Mouse (Mus musculus) urinary bladder, adult 2 months (tissue): Measurements from ENCODE around the gene Rpl18. TPM values are rescaled to one million over a fixed set of nuclear protein-coding genes. Genes with fewer than 3 reads are reported as not detected.

ENCODE experiments used
- DNase-seq: peaks from one replicate; pipeline ENCODE4 v3.0.0; 2022; ENCODE audit warnings: low spot score
- polyA plus RNA-seq: library from polyadenylated mRNA; depleted of rRNA; stranded (reverse); fragments of >200 nt; gene quantifications from 2 replicates; pipeline ENCODE4 v1.2.3, GENCODE M21; 2012; rRNA removed

Rpl18 gene
- polyA plus RNA-seq, result 594 and 906 TPM in 2 replicates

DNA sequence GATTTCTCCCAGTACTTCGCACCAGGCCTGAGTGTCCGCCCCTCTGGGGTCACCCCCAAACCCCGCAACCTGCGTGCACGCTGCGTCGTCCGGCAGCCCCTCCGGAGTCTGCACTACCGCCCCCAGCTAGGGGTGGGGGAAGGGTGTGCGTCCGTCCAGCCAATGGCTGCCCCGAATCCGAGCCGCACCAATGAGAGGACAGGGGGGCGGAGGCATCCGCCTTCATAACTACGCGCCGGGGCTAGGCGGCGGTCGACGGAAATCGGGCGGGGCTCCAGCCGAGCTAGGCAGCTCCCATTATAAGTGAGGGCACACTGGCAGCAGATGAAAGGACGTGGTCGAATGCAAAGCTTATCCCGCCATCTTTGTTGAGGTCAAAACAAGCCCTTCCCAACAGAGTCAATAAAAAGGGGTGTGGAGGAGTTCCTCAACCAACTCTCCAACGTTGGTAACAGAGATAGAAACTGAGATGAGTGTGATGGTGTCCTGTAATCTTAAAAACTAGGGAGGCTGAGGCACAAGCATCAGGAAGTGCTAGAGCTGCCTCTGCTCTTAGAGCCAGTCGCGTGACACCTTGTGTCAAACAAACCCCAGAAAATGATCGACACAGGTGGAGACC lies at the start of gene Rpl18:
Rpl18 (plus strand) TSS at position 368 of the 619 bp plus-strand sequence.
- DNase-seq, result peak; percentile 89

DNA sequence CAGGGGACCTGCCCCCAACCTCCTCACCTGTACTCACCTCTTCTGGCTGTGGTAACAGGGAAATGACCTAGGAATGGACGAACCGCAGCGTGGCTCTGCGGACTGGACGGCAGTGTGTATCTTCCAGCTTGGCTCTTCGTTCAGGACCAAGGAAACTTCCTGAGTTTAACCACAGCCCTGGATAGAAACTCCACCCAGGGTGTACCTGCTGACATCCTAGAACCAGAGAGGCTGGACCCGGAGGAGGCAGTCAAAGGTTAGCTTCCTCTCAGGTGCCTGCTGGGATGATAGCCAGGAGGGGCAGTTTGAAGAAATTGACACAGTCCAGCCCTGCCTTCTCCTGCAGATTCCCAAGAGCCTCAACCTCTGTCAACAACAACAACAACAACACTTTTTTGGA lies 49.1 kb upstream of the Rpl18 start, which contains the start of gene Fut2:
Fut2 (minus strand) TSS at position 234 of the 400 bp plus-strand sequence.
- DNase-seq, result no peak

DNA sequence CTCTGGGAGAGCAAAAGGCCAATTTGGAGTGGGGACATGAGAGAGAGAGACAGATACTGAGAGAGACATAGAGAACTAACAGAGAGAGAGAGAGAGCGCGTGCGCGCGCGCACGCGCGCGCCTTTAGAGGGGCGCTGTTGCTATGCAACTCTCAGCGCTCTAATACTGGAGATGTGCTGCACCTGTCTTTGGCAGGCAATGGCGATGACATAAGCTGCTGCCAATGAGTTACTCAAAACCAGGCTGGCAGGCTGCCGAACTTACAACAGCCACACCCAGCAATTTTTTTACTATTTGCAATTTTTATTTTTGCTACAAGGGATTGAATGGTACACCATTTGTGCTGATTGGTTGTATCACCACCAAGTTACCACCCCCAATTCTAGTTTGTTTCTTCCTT lies 47.5 kb upstream of the Rpl18 start:
- no peak for DNase-seq

DNA sequence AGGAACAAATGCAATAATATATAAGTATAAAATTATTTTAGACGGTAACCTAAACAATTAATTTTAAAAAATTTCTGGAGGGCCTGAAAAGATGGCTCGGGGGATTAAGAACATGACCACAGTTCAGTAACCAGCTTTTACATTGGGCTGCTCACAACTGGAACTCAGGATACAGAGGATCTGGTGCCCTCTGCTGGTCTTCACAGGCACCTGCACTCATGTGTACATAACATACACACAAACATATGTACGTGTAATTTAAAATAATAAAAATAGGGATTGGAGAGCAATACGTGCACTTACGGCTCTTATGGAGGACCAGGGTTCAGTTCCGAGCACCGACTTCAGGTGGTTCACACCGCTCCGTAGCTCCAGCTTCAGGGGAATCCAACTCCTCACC lies 46.3 kb upstream of the Rpl18 start:
- no peak for DNase-seq

DNA sequence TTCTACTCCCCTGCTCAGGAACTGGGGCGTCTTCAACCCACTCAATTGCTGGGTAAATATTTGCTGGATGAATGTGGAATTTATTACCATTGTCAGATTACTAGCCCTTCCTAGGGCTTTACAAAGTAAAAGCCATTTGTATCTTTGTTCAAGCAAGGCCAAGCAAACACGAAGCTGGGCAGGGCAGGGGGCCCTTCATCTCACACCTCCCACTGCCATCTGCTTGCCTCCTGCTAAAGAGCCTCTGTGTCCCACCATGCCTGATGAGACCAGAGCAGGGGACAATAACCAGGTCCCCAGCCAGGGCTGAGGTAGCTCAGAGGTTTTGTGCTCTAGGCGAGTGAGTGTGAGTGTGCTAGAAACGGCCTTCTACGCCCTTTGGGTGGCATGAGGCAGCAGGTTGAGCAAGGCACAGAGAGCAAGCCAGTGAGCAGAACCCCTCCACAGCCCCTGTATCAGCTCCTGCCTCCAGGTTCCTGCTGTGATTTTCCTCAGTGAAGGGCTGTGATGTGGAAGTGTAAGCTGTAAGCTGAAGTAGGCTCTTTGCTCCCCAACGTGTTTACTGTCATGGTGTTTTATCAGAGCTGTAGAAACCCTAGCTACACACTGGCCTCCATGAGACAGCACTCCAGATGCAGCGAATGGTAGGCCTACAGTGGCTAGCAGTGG lies 37.5 kb upstream of the Rpl18 start:
- DNase-seq, result no peak

DNA sequence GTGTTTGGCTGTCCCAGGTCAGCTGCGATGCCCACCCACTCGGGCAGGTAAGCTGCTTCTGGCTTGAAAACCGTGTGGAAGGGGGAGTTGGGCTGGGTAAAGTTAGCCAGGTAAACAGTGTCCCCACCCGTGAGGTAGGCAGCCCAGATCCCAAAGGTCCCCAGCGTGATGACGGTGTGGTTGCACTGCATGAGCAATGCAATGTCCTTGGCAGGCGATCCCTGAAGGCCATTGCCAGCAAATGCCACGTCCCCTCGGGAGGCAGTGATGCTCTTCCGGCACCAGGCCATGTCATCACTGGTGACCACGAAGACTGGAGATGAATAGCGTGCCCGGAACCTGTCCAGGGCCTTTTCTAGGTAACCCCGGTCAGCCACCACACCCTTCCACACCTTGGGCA lies 36.7 kb upstream of the Rpl18 start:
- no peak for DNase-seq

DNA sequence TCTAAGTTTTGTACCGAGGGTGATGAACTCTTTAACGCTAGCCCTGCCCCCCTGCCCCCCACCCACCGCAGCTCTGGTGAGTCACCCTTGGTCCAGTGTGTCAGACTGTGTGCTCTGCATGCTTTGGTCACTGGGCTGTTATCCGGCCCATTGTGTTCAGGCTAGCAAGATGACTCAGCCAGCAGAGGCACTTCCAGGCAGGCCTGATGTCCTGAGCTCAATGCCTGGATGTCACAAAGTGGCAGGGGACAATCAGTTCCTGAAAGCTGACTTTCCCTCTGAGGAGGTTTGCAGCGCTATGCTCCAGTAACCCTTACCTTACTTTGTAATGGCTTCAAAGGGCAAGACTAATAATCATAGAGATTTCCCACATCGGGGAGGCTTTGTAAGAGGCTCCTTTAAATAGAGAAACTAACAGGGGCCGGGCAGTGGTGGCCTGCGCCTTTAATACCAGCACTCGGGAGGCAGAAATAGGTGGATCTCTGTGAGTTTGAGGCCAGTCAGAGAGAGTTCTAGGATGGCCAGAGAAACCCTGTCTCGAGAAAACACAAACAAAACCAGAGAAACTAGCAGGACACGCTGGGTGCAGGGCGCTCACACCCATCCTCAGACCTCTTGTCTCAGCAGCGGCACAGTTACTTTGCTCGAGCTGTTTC lies 35.2 kb upstream of the Rpl18 start:
- DNase-seq, result no peak

DNA sequence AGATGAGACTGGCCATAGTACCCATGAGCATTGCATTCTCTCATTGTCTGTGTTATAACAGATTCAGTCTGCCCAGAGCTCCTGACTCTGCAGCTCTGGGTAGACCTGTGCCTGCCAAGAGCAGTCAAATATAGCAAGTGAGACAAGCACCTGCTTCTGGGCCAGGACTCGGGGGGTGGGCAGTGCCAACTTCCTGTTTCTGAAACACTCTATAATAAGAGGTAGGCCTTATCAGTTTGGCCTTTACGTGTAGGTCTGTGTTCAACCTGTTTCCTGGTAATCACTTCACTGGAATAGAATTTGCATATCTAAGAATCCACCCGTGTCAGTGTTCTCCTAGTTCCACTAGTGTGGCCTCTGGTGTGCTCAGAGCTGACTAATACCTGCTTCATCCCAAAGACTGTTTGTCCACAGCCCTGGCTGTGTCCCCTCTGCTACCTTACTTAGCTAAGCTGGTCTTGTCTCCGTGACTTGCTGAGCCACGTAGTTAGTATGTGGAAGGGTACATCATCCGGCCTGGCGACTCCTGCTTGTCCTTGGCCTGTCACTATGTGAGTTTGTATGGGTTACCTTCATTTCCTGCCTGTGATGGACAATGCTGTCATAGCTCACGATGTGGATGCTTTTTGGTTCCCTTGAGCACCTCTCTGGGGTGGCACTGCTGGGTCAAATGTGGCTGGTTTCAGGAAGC lies 34.1 kb upstream of the Rpl18 start:
- no peak for DNase-seq

DNA sequence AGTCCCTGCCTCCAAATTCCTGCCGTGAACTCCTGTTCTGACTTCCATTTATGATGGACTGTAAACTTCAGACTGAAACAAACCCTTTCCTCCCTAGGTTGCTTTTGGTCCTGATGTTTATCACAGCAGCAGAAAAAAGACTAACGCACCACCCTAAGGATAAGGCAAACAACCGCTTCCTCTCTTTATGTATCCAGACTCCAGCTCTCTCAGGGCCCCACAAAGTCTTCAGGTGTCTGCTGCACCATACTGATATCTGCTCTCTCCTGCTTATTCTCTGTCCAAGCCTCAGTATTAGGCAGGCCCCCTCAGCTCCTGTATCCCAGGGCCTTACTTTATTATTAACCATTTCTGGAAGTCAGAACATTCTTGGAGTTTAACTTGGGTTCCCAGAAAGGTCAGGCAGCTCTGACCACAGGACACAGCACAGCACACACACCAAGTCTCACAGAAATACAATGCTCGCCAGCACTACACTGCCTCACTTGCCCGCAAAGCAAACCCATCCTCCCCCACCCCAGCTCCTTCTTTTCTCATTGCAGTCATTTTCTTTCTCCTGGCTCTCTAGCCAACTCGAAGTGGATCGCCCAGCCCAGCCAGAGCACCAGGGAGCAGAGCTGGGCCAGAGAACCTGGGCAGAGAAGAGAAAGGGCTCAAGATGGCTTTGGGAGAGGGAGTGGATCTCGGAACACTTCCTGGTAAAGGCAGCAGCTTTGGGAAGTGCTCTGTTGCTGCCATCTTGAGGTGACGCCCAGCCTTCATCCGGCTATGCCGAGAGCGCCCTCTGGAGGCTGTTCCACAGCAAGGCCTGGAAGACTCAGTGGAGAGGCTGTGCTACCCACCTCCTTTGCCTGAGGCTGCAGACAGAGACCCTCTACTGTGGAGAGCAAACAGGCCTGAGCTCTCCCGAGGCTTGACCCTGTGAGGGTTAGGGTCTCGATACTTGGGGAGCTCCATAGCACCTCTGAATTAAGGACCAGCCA lies 32.8 kb upstream of the Rpl18 start:
- DNase-seq, result peak; percentile 73

DNA sequence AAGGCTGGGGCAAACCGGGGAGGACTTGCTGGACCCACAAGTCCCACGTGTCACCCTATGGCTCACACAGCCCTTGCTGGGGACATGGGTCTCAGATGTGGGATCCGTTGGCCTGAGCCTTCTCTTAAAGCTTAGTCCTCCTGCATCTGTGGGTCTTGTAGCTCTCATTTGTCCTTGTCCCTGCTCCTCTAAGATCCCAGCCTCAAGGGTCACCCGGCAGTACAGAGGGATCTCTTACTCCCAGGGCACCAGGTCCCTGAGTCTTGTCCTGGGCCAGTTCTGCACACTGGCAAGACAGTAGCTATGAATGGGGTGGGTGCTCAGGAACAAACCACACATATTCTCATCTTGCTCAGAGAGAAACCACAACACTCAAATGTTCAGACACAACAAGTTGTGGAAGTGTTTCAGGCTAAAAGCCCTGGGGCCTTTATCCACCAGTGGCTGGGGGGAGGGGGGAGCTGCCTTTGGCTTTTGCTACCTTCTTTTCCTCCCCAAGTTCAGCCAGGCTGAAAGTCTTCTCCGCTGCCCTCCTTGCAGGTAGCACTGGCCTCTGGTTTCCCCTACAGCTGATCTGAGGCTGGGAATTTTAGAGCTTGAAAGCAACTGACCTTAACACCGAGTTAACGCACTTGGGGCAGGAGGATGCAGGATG lies 31.7 kb upstream of the Rpl18 start, which contains the start of gene Ntn5:
Ntn5 (plus strand) TSS at position 627 of the 655 bp plus-strand sequence.
- DNase-seq, result no peak

DNA sequence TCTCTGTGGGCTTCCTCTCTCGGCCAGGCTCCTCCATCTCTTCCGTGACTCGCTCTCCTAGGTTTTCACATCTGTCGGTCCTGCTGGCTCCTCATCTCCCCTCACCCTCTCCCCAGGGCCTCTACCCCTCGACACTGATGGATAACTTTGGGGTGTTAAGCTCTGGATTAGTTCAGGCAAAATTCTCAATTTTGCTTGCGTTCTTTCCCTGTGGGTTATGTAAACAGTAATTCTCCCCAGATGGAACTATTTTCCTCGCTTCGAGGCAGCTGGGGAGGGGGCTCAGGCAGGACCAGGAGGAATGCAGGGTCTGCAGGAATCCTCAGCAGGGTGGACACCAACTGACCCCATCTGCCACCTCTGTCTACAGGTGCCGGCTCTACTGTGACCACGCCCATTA lies 29.4 kb upstream of the Rpl18 start:
- no peak for DNase-seq

DNA sequence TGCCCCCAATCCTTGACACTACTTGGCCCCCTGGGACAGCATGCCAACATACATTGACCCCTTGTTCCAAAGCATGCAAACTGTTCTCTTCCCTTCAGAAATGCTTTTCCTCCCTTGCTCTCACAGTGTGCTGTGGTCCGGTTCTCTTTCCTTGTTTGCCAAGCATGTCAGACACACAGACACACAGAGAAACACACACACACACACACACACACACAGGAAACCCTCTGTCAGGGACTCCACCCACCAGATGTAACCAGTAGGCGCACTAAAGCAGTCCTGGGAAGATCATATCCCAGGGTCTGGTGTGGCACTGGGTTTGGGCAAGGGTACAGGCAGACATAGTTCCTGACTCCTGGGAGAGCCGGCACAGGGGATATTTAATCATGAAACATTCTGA lies 28.4 kb upstream of the Rpl18 start:
- DNase-seq, result no peak

DNA sequence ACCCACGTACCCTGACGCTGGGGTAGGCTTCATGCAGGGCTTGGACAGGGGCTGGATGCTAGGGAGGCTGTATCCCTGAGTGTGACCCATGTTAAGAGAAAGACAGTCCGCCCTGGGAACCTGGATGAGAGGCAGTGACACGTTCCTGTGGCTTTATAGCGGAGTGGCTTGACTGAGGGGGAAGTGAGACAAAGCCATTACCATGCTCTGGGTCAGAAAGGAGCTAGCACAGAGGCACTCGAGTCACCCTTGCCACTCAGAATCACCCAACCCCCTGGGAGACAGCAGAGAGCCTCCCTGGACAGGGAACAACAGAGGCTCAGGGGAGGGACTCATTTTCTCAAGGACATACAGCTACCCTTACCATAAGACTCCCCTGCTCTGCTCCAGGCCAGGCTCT lies 26.2 kb upstream of the Rpl18 start:
- no peak for DNase-seq

DNA sequence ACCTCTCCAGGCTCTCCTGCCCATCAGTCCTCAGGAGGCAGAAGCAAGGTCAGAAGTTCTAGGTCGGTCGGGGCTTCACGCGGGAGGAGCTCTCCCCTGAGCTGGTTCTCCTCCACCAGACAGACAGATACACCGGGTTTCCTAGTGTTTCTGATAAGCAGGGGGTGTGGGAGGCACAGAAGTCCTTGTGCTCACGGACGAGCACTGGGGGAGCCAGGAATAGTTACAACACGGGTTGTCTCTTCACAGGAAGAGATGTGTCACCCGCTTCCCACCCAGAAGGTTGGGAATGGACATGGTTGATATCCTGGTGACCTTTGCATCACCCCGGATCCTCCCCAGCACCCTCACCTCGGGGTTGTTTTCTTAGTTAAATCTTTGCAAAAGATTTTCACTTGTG lies 25.5 kb upstream of the Rpl18 start:
- DNase-seq, result no peak

DNA sequence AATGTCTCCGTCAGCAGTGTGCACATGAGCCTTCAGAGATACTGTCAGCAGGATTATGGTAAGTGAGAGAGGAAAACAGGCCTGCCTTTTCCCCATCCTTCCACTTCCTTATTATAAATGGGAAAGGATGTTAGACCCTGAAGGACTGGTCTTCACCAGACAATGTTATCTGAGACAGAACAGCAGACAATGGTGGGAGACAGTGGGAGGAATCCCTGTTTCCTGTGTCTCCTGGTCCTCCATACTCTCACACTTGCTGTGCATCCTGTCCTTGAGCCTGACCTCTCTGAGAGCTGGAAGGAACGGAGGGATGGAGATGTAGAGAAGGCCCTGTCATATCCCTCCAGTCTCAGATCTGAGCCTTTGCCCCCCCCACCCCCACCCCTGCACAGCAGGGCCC lies 22.9 kb upstream of the Rpl18 start:
- DNase-seq, result no peak

DNA sequence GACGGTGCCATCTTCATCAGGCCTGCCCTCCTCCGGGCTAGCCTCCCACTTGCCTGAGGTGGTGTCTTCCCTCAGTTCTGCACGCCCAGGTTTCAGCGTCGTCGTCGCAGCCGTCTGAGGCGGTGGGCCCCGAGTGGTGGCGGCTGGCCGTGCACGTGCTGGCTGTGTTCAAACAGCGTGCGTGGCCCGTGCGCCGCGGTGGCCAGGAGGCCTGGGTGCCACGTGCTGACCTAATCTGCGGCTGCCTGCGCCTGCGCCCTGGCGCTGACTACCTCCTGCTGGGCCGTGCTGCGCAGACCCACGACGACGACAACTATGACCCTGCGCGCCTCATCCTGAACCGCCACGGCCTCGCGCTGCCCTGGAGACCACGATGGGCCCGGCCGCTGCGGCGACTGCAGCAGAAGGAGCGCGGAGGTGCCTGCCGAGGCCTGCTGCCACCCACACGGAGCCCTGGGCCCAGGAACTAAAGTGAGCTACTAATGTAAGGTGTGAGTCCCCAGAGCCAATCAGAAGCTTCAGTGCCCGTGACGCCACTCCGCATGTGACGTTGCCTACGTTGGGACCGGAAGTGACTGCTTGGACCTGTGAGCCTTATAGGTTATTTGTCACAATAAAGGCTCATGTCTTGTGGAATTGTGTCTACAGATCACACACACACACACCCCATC lies 21.2 kb upstream of the Rpl18 start, which contains the start of gene Sec1:
Sec1 (minus strand) TSS at position 482 of the 671 bp plus-strand sequence.
- no peak for DNase-seq

DNA sequence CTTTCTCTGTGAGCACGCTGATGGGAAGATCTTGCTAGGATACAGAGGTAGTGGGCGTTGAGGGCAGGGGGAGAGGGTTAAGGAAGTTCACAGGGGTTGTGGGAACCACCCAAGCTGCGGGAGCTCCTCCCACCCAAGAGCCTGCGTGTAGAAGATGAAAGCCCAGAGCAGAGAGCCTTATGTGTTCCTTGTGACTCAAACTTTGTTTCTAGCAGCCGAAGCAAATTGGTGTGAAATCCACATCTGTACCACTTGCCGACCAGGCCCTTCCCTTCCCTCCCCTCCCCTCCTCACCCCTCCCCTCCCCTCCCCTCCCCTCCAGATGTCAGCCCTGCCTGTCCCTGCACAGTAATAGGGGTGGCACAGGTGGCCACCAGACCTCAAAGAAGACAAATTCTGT lies 20.2 kb upstream of the Rpl18 start:
- DNase-seq, result no peak

DNA sequence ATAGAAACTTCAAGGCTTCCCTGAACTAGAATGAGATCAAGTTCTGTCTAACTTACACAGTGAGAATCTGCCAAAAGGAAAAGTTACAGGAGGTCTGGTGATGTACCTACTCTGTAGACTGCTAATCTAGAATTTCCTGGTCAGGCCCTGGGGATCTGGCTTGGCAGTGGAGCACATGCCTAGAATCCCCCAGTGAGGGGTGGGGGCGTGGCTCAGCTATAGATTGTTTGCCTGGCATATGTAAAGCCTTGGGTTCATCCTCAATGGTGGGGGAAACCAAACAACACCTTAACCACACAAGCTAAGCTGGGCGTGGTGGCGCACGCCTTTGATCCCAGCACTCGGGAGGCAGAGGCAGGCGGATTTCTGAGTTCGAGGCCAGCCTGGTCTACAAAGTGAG lies 17.4 kb upstream of the Rpl18 start:
- no peak for DNase-seq

DNA sequence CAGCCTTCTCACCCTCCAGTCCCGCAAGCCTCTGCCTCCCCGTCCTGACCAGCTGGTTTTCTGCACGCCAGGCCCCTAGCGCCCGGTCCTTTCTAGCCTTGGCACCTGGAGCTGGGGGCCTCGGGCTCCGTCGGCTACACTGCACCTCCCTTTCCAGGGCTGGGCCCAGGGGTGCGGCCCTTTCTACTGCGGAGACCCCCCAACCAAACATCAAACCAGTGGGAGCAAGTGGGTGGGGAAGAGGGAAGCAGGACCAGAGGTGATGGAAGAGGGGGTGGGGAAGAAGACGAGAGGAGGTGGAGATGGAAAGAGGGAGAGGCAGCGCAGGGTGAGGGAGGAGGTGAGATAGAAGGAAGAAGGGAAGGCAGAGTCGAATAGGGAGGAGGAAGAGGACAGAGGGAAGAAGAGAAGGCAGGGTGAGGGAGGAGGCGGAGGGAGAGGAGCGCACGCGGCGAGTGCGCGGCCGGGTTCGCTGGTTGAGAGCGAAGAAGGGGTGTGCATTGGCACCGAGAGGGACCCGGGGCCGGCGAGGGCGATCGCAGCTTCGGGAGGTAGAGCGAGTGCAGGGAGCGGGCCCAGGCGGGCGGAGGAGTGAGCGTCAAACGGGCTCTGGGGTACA lies 15.6 kb upstream of the Rpl18 start, which contains the start of gene Car11:
Car11 (plus strand) TSS at position 321 of the 619 bp plus-strand sequence.
- DNase-seq, result no peak
